Mouse (Mus musculus) embryonic facial prominence, embryonic 14.5 days (tissue): ENCODE results near the gene Olfr324. TPM values are rescaled to one million over a fixed set of nuclear protein-coding genes. Genes with fewer than 3 reads are reported as not detected.
A peak's percentile ranks its signal among the peaks of the same experiment; 100 is the strongest.

Source experiments
- ATAC-seq: fragments of 200-750 bp; cut with Nextera tagmentation; 2 replicates; pipeline ENCODE4 v1.8.0; 2017; ENCODE audit warnings: low read depth, moderate number of reproducible peaks, moderate TSS enrichment
- DNase-seq: peaks from one replicate; pipeline ENCODE4 v3.0.0-alpha.2; 2015; ENCODE audit warnings: low spot score
- H3K27ac ChIP-seq: fragments of 300-500 bp; sonication (generic); replicated peaks from 2 replicates; pipeline ENCODE4 v1.5.1; 2014; ENCODE audit warnings: low read depth, mild to moderate bottlenecking, low read length, moderate library complexity
- H3K27me3 ChIP-seq: fragments of 300-500 bp; sonication (generic); replicated peaks from 2 replicates; pipeline ENCODE4 v1.6.1; 2014; ENCODE audit warnings: low read length; ENCODE audit not compliant: control insufficient read depth, insufficient read depth
- H3K36me3 ChIP-seq: fragments of 300-500 bp; sonication (generic); 2 replicates; pipeline ENCODE4 v1.6.1; 2014; ENCODE audit warnings: low read length, mixed read lengths; ENCODE audit not compliant: control insufficient read depth, insufficient read depth
- H3K4me1 ChIP-seq: fragments of 300-500 bp; sonication (generic); 2 replicates; pipeline ENCODE4 v1.6.1; 2014; ENCODE audit warnings: antibody characterized with exemption, low read length; ENCODE audit not compliant: control insufficient read depth, insufficient read depth
- H3K4me2 ChIP-seq: fragments of 300-500 bp; sonication (generic); 2 replicates; pipeline ENCODE4 v1.6.1; 2014; ENCODE audit warnings: low read depth, mild to moderate bottlenecking, low read length, moderate library complexity, mixed read lengths
- H3K4me3 ChIP-seq: fragments of 300-500 bp; sonication (generic); 2 replicates; pipeline ENCODE4 v1.5.1; 2014; ENCODE audit warnings: low read depth, mild to moderate bottlenecking, low read length
- H3K9ac ChIP-seq: fragments of 300-500 bp; sonication (generic); 2 replicates; pipeline ENCODE4 v1.6.1; 2014; ENCODE audit warnings: low read depth, mild to moderate bottlenecking, low read length, moderate library complexity, mixed read lengths
- H3K9me3 ChIP-seq: fragments of 300-500 bp; sonication (generic); 2 replicates; pipeline ENCODE4 v1.6.1; 2016; ENCODE audit warnings: low read length; ENCODE audit not compliant: control insufficient read depth
- WGBS: fragments of 180-500 bp; shearing (Covaris S2); extraction: QIAGEN DNeasy Blood & Tissue Kit; methylation state at CpG from one replicate; pipeline ENCODE4 v1.1.7; 2014; 5-methylcytosine and 5-hydroxymethylcytosine counted together
- polyA plus RNA-seq: library from polyadenylated mRNA; unstranded; fragments of >200 nt; fragmentation: Nextera tagmentation; extraction: Ambion mirVana; gene quantifications from 2 replicates; pipeline ENCODE4 v1.2.1, GENCODE M21; 2014

The Olfr324 gene
- polyA plus RNA-seq = not detected in 2 replicates

GRCm38 (mm10) chr11:58594814-58595213 lies at the start of gene Olfr324:
Gene Olfr324 (plus strand): TSS chr11:58595114.
- 67% methylated on average over 6 of the region's 6 CpGs for WGBS
- ATAC-seq (no peak), DNase-seq (no peak)
- H3K4me3 ChIP-seq = no peak within 1 kb of the TSS
- H3K36me3 ChIP-seq = no peaks in the 10 kb centered on the region
- H3K4me1 ChIP-seq = no peaks in the 10 kb centered on the region
- no peak within 1 kb of the TSS for H3K4me2 ChIP-seq
- 0 out of 2 replicates have a peak, but pooled peaks cover 3% of the 10 kb centered on the region for H3K27me3 ChIP-seq
- no peaks in the 10 kb centered on the region for H3K9me3 ChIP-seq
- no peak within 1 kb of the TSS for H3K27ac ChIP-seq
- H3K9ac ChIP-seq = no peak within 1 kb of the TSS

DNA sequence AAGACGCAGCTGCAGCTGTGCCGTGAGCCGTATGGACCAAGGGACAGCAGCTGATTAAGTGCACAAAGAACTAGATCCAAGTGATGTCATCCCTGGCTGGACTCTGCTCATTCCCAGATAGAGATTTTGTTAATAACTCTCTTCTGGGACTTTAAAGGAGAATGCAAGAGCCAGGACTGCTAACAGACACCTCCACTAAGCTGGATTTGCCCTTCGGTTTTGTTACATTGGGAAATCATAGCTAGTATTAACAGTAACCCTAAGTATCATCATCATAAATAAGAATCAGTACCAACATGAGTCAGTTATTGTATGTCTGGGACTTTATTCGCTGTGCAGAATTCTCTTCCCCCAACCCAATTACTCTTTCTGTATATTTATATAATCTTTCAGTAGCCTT lies 48.6 kb upstream of the Olfr324 start, which contains the start of gene Olfr329-ps:
Olfr329-ps (minus strand) TSS at position 101 of the 400 bp plus-strand sequence.
- no peaks in the 10 kb centered on the region for H3K36me3 ChIP-seq
- DNase-seq (no peak), ATAC-seq (no peak)
- no peaks in the 10 kb centered on the region for H3K4me1 ChIP-seq
- H3K27ac ChIP-seq = no peak within 1 kb of the TSS
- no peaks in the 10 kb centered on the region for H3K27me3 ChIP-seq
- H3K9me3 ChIP-seq = no peaks in the 10 kb centered on the region
- H3K9ac ChIP-seq = no peak within 1 kb of the TSS
- no peak within 1 kb of the TSS for H3K4me2 ChIP-seq
- WGBS = 79% methylated on average over 5 of the region's 5 CpGs
- no peak within 1 kb of the TSS for H3K4me3 ChIP-seq

- WGBS = 83% methylated on average over 1 of the region's 1 CpGs
- H3K27me3 ChIP-seq = no peaks in the 10 kb centered on the region
- no peak within 1 kb of the TSS for H3K4me3 ChIP-seq
- no peaks in the 10 kb centered on the region for H3K4me1 ChIP-seq
- no peak for ATAC-seq
- no peaks in the 10 kb centered on the region for H3K9me3 ChIP-seq
- no peaks in the 10 kb centered on the region for H3K36me3 ChIP-seq
- H3K4me2 ChIP-seq = no peak within 1 kb of the TSS
- DNase-seq = no peak
- no peak within 1 kb of the TSS for H3K27ac ChIP-seq
- H3K9ac ChIP-seq = no peak within 1 kb of the TSS
These were observed 39.4 kb upstream of the Olfr324 start, which contains the start of gene Olfr328 for GRCm38 (mm10) chr11:58555536-58555935. Gene Olfr328 (minus strand): TSS chr11:58555636.

DNA sequence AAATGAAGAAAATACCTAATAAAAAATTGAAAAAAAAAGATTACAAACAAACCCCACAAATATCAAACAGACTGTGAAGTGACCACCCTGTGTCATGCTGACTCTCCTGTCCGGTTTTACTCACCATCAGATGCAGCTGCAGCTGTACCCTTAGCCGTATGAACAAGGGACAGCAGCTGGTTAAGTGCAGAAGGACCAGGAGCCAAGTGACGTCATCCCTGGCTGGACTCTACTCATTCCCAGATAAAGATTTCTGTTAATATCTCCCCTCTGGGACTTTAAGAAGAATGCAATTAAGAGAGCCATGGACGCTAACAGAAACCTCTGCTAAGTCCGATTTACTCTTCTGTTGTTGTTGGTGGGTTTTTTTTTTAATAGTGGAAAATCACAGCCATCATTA lies 24.5 kb upstream of the Olfr324 start, which contains the start of gene Olfr224:
Olfr224 (minus strand) TSS at position 149 of the 400 bp plus-strand sequence.
- no peak within 1 kb of the TSS for H3K9ac ChIP-seq
- peak; percentile 9 for DNase-seq
- ATAC-seq = no peak
- H3K4me1 ChIP-seq = no peaks in the 10 kb centered on the region
- no peaks in the 10 kb centered on the region for H3K27me3 ChIP-seq
- no peak within 1 kb of the TSS for H3K4me3 ChIP-seq
- H3K27ac ChIP-seq = no peak within 1 kb of the TSS
- 67% methylated on average over 5 of the region's 5 CpGs for WGBS
- H3K4me2 ChIP-seq = no peak within 1 kb of the TSS
- H3K9me3 ChIP-seq = no peaks in the 10 kb centered on the region
- H3K36me3 ChIP-seq = no peaks in the 10 kb centered on the region

DNA sequence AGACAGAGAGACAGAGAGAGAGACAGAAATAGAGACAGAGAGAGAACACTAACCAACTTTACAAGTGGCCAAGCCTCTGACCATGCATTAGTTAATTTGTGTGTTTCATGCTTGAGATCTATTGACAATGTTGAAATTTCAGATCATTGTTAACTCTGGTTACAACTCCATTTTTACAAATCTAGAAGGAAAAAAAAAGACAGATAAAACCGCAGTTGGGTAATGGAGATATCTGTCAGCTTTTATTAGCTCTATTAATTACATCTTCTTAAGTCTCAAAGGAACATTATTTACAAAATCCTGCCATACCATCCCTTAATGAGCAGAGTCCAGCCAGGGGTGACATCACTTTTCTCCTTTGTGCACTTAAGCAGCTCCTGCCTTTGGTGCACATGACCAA lies 17.5 kb upstream of the Olfr324 start, which contains the start of gene Olfr325:
Olfr325 (plus strand) TSS at position 301 of the 400 bp plus-strand sequence.
- Histone ChIP-seq H3K4me2 (no peak within 1 kb of the TSS), H3K4me1 (no peaks in the 10 kb centered on the region), H3K4me3 (no peak within 1 kb of the TSS), H3K27me3 (no peaks in the 10 kb centered on the region), H3K27ac (no peak within 1 kb of the TSS), H3K9ac (no peak within 1 kb of the TSS), H3K9me3 (no peaks in the 10 kb centered on the region), H3K36me3 (no peaks in the 10 kb centered on the region)
- no peak for DNase-seq
- 77% methylated on average over 1 of the region's 1 CpGs for WGBS
- no peak for ATAC-seq

DNA sequence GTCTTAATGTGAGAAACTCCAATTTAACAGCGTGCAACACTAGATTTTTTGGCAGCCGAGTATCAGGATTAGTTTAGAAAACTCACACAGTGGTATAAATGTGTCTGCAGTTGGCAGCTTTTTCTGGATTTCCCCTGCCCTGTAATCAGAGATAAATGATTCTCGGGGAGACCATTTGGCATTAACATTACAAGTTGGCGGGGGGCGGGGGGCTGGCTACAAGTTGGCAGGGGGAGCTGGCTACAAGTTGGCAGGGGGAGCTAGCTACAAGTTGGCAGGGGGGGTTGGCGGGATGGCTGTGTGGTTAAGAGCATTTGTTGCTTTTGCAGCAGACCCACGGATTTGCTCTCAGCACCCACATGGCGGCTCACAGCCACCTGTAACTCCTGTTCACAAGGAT lies 16.3 kb upstream of the Olfr324 start:
- no peak overlapping the region for H3K9ac ChIP-seq
- H3K27ac ChIP-seq = no peak overlapping the region
- H3K4me1 ChIP-seq = no peaks in the 10 kb centered on the region
- 71% methylated on average over 8 of the region's 8 CpGs for WGBS
- no peaks in the 10 kb centered on the region for H3K9me3 ChIP-seq
- no peak overlapping the region for H3K4me2 ChIP-seq
- no peak overlapping the region for H3K4me3 ChIP-seq
- DNase-seq (peak; percentile 9), ATAC-seq (no peak)
- no peaks in the 10 kb centered on the region for H3K36me3 ChIP-seq
- no peaks in the 10 kb centered on the region for H3K27me3 ChIP-seq

GRCm38 (mm10) chr11:58587898-58588348 lies 7.0 kb upstream of the Olfr324 start:
- Histone ChIP-seq H3K9ac (no peak overlapping the region), H3K27me3 (no peaks in the 10 kb centered on the region), H3K4me3 (no peak overlapping the region), H3K27ac (no peak overlapping the region), H3K4me1 (no peaks in the 10 kb centered on the region), H3K4me2 (no peak overlapping the region), H3K9me3 (no peaks in the 10 kb centered on the region), H3K36me3 (no peaks in the 10 kb centered on the region)
- WGBS = 73% methylated on average over 7 of the region's 7 CpGs
- ATAC-seq (no peak), DNase-seq (no peak)

DNA sequence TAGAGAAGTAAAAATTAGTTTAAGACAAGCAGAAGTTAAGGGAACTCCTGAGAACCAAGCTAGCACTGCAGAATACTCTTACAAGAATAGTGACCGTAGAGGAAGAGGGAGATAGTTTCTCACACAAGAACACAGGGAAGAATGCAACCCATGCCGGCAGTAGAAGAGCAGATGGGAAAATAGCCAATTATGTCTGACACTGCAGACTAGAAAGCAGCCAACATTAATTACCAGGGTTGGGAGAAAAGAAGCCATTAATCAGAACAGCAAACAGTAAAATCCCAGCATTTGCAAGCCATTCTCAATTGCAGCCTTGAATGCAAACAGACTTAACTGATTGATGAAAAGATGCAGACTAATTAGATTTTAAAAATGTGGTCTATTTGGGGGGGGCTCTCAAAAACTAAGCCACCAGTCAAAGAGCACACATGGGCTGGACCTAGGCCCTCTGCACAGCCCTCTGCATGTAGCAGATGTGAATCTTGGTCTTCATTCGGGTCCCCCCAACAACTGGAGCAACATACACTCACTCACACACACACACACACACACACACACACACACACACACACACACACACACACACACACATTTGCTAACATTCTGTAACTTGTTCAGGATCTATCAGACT lies 6.2 kb upstream of the Olfr324 start:
- peak; percentile 18 for DNase-seq
- Histone ChIP-seq H3K4me1 (no peaks in the 10 kb centered on the region), H3K9ac (no peak overlapping the region), H3K9me3 (no peaks in the 10 kb centered on the region), H3K4me2 (no peak overlapping the region), H3K4me3 (no peak overlapping the region), H3K27ac (no peak overlapping the region), H3K36me3 (no peaks in the 10 kb centered on the region), H3K27me3 (no peaks in the 10 kb centered on the region)
- ATAC-seq = no peak
- 58% methylated on average over 3 of the region's 3 CpGs for WGBS

- Histone ChIP-seq H3K4me1 (no peaks in the 10 kb centered on the region), H3K36me3 (no peaks in the 10 kb centered on the region), H3K9me3 (no peaks in the 10 kb centered on the region), H3K4me3 (no peak overlapping the region), H3K4me2 (no peak overlapping the region), H3K9ac (no peak overlapping the region), H3K27me3 (0 out of 2 replicates have a peak, but pooled peaks cover 3% of the 10 kb centered on the region), H3K27ac (no peak overlapping the region)
- WGBS = 89% methylated on average over 13 of the region's 13 CpGs
- no peak for DNase-seq
- no peak for ATAC-seq
These were observed 2.9 kb downstream of the Olfr324 start for GRCm38 (mm10) chr11:58597837-58598236.
